In genomic region chr10:127543916-127544315, GRCm38 (mm10) we compare ENCODE assay signal across 17 mouse cellular contexts. TPM values are rescaled to one million over a fixed set of nuclear protein-coding genes. Genes with fewer than 3 reads are reported as not detected.
"Had no signal": no experiment of that assay in that cellular context is flagged by ENCODE, and none has a peak within 500 bp of the region (broad histone marks: within the 10 kb centered on the region; RNA-seq: fewer than 3 reads in every experiment).

No protein-coding gene starts in this region.

- DNase-seq: lung, adult 18-20 months; lung, embryonic 14.5 days; lung, postnatal 14 days; lung, postnatal 4 days; midbrain, embryonic 14.5 days; retina, postnatal 1 day; right cerebral cortex, postnatal 14 days; thymus, adult 2 months; thymus, postnatal 25 days; thymus, postnatal 4 days had no signal

- H3K4me3 ChIP-seq: midbrain, embryonic 10.5 days; midbrain, embryonic 12.5 days; myocyte; neural tube, embryonic 13.5 days; neural tube, embryonic 15.5 days; stomach, embryonic 15.5 days had no signal

- H3K27me3 ChIP-seq: neural tube, embryonic 13.5 days; neural tube, embryonic 15.5 days; stomach, embryonic 15.5 days had no signal

RNA-seq across cellular contexts. Expression of gene Nxph4, which starts 9.6 kb away (rescaled TPM):
- polyA plus RNA-seq: spleen, adult 2 months had no signal

RNA-seq across cellular contexts. Expression of gene Stac3, which starts 42.4 kb away (rescaled TPM):
- polyA plus RNA-seq: lung, embryonic 14.5 days had no signal
